Mouse (Mus musculus) naive thymus-derived CD4-positive, alpha-beta T cell, adult 2 months (primary cell): ENCODE results near the gene Synpo2l.
"Not testable (repeated sequence)": the region's sequence is repeated elsewhere in the genome, so short reads cannot be mapped to it uniquely, and the experiment has no call there.

ENCODE experiments used
- DNase-seq: peaks from one replicate; pipeline ENCODE4 v3.0.0-alpha.2; 2011; ENCODE audit warnings: low read depth

Synpo2l gene

DNA sequence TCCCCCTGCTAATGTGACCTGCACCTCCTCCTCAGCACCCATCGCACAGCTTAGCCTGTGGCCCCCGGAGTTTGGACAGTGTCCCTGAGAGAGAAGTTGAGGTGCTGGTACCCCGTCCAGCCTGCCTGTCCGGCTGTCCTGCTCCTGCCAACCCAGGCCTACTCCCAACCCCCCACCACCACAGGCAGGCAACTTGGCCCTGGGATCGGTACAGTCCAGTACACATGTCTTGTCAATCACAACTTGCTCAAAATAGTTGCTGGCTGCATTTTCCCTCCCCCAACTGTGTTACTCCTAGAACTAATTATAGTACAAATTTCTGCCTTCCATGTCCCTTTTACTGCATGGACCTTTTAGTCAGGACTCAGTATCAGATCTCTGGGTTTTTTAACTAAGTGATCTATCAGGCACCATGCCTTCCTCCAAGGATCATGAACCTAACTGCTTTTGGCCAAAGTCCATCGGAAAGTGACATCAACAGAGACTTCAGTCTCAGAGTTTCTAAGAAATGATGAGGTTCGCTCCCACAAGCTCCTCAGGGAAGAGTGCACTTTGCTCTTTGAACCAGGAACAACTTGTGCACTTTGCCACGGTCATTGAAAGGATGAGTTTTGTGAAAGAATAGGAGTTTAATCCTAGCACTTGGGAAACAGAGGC lies at the start of gene Synpo2l:
Synpo2l (minus strand) TSS at position 201 of the 657 bp plus-strand sequence.
- no peak for DNase-seq

DNA sequence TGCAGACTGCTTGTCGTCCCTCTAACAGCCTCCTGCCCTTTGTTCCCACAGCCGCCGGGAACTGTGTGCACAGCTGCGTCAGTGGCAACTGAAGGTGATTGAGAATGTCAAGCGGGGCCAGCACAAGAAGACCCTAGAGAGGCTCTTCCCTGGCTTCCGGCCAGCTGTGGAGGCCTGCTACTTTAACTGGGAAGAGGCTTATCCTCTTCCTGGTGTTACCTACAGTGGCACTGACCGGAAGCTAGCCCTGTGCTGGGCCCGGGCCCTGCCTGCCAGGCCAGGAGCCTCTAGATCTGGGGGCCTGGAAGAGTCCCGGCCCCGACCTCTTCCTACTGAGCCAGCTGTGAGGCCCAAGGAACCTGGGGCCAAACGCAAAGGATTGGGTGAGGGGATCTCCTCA lies 45.7 kb upstream of the Synpo2l start:
- no peak for DNase-seq

DNA sequence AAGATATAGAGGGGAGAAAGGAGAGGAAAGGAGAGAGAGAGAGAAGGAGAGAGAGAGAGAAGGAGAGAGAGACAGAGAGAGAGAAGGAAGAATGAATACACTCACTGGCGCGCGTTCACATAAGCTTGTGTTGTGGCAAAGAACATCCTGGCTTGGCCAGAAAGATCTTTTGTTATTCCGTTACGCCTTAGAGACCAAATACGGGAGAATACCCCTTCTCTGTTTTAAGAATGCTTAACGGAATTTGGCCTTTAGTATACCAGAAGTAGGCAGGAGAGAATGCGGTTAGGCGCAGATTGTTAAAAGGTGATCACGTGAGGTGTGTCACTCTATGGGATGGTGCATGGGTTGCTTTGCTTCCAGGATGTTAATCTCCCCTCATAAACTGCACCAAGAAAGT lies 40.1 kb upstream of the Synpo2l start:
- peak; percentile 77 for DNase-seq

DNA sequence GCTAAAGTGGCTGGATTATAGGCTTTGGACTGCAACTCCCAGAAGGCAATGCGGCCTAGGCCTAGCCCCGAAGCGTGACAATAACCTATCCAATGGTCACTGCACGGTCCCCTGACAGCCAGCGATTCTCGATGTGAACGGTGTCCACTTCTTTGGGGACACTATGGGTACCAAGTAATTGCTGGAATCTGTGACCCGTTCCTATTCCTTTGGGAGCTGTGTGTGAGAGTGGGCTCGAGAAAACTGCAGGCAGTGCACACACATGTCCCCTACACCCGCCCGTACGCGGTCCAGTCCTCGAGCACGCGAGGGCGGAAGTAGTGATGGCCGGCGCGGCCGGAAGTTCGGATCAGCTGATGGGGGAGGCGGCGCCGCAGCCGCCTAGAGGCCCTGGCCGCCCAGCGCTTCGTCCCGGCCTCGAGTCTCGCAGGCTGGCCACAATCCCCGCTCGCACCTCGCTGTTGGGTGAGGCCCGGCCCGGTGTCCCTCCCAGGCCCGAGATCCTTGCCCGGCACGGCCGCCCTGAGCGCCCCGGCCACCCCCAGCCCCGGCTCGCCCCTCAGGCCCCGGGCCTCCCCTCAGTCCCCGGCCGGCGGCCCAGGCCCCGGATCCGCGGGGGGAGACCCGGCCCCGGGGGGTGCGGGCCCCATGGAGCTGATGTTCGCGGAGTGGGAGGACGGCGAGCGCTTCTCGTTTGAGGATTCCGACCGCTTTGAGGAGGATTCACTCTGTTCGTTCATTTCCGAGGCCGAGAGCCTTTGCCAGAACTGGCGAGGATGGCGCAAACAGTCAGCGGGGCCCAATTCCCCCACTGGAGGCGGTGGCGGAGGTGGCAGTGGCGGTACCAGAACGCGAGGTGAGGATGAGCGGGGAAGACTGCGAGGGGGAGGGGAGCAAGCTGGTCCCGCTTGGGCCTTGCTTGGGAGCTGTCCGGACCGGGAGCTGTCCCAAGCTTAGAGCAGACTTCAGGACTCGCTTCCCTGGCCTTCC lies 39.3 kb upstream of the Synpo2l start, which contains the start of gene Zswim8:
Zswim8 (plus strand) TSS at position 352 of the 990 bp plus-strand sequence.
- DNase-seq: peak; percentile 74

DNA sequence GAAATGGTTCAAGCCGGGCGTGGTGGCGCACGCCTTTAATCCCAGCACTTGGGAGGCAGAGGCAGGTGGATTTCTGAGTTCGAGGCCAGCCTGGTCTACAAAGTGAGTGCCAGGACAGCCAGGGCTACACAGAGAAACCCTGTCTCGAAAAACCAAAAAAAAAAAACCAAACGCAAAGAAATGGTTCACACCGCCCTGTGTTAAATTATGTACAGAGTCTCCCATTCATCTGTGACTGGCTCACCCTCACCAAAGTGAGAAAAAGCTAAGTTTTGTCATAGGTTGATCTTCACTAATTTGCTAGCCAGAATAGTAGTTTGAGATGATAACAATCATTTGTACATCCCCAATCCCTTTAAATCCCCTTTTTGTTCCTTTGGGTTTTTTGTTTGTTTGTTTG lies 35.3 kb upstream of the Synpo2l start:
- not testable (repeated sequence) for DNase-seq

DNA sequence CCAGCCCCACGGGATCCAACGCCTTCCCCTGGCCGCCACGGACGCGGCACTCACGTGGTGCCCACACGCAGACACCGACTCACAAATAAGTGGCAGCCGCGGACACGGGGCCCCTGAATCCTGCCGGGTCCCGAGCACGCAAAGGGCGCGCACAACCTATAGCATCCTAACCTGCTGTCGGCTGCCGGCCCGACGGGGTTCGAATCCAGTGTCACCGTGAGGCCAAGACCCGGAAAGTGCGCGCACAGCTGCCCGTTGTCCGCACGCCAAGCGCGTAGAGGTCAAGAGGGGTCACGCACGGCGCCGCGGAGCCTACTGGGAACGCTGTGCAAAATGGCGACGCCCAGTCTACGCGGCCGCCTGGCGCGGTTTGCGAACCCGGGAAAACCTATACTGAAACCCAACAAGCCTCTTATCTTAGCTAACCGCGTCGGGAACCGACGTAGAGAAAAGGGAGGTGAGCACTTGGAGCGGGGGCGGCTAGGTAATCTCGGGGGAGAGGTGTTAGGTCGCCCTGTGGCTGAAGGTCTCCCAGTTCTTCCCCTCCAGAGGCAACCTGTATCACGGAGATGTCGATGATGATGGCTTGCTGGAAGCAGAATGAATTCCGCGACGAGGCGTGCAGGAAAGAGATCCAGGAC lies 34.7 kb upstream of the Synpo2l start, which contains the start of gene Chchd1:
Chchd1 (plus strand) TSS at position 266 of the 641 bp plus-strand sequence.
- peak; percentile 80 for DNase-seq

DNA sequence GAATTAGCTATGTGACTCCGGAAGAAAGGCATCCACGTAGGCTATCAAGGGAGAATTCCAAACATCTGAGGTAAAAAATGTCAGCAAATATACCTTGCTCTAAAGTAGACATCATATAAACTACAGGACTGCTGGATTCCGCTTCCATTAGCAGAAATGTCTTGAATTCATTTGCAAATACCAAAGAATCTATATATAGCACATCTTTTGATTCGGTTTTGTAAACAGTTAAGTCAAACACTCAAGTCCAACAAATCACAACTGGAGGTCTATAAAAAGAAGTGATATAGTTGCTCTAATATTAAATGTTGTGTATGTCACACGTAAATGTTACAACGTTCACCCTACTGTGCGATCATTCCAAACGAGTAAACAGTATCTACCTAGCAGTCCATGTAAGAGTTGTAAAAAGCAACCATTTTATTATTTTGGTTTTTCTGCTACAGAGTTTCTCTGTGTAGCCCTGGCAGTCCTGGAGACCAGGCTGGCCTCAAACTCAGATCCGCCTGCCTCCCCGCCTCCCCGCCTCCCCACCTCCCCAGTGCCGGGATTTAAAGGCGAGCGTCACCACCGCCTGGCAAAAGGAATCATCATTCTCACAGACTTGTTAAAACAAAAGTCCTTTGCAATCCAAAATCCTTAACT lies 34.1 kb upstream of the Synpo2l start:
- DNase-seq: peak; percentile 34

DNA sequence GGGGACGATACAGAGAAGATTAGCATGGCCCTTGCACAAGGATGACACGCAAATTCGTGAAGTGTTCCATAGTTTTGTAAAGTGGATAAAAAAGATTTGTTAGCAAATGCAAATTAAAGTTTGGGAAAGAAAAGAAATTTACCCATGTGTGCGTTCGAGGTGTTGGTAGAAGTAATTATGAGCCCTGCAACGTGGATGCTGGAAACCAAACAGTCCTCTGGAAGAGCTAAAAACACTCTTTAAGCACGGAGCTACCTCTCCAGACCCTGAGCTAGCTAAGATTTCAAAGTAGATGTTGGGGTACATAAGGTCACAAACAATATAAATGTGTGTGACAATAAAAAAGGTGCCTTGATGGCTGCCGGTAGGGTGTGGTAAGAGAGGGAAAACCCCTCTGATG lies 33.4 kb upstream of the Synpo2l start:
- DNase-seq: no peak

DNA sequence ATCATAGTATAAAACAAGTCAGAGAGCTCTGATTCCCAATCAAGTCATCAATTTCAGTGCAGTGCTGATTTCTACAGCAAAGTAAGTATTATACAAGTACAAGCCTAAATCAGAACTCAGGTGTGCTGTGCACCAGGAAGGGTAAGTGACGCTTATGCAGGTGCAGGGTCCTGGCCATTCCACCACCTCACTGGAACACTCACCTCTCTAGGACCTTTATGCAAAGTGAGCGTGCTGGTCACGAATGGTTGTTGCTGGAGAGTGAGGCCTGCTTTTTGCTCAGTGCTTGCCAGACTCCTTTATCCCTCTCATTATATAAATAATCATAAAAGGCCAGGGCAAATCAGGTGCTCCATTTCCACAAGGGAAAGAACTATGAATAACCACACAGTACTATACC lies 32.2 kb upstream of the Synpo2l start:
- no peak for DNase-seq

DNA sequence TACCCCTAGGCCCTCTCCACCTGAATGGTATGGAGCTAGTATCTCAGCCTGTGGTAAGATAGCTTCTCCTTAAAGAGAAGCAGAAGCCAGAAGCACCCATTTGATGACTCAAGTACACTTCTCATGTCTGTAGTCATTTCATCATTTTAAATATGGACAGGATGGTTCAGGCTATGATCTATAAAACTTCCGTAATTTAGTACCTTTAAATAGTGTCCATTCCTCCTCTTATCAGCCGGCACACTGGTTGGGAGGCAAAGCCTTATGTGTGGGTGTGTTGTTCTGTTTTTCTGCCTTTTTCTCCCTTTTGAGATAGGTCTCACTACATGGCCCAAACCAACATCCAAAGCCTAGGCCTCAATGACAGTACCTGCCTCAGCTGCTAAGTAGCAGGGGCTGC lies 30.4 kb upstream of the Synpo2l start:
- DNase-seq: no peak

DNA sequence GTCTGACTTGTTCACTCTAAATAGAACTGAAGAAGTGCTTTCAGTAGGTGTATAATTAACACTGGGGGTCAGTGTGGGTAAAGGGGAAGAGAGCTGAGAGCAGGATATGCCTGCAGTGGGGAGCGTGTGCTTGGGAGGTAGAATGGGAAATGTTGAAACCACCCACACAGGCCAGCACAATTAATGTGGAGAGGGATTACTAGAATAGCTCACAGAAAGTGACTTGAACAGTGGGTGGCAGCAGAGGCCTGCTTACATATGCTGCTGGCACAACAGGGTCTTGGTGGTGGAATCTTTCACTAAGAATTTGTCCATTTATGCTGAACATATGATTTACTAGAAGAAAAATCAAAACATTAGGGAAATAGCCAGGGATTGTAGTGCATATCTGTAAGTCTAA lies 28.8 kb upstream of the Synpo2l start:
- peak; percentile 63 for DNase-seq

DNA sequence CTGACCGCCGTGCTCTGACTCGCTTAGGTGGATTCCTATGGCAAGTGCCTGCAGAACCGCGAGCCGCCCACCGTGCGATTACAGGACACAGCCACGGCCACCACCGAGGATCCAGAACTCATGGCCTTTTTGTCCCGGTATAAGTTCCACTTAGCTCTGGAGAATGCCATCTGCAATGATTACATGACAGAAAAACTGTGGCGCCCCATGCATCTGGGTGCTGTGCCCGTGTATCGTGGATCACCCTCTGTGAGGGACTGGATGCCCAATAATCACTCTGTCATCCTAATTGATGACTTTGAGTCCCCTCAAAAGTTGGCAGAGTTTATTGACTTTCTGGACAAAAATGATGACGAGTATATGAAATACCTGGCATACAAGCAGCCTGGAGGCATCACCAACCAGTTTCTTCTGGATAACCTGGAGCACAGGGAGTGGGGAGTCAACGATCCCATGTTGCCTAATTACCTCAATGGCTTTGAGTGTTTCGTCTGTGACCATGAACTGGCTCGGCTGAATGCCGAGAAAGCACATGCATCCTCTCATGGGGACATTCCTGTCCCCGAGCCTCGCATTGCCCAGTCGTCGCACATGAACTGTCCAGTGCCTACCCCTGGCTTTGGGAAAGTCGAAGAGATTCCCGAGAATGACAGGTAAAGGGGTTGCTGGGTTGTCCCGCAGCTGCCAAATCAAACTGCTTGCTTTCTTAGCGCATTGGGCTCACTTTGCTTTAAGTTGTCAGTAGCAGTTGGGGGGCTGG lies 27.8 kb upstream of the Synpo2l start:
- no peak for DNase-seq

DNA sequence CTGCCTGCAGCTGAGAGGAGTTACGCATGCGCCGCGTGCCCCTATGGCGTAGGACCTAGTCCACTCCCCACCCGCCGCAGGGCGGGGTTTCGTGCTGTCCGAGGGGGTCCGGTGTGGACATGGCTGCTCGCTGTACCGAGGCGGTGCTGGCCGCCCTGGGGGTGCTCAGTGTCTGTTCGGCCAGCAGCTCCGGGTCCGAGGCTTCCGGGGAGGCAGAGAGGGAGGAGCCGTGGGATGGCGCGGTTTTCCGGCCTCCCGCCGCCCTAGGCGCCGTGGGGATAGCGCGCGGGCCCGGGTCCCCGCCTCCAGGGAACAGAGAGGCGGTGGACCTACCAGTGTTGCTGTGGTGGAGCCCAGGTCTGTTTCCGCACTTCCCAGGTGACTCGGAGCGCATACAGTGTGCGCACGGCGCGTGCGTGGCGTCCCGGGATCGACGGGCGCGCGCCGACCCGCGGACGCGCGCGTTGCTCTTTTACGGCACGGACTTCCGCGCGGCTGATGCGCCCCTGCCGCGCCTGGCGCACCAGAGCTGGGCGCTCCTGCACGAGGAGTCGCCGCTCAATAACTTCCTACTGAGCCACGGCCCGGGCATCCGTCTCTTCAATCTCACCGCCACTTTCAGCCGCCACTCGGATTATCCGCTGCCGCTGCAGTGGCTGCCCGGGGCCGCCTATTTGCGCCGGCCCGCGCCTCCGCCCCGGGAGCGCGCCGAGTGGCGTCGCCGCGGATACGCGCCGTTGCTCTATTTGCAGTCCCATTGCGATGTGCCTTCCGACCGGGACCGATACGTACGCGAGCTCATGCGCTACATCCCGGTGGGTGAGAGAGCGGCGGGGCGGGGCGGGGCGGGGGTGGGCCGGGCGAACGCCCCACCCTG lies 27.0 kb upstream of the Synpo2l start, which contains the start of gene Fut11:
Fut11 (plus strand) TSS at position 85 of the 877 bp plus-strand sequence.
- DNase-seq: peak; percentile 94

DNA sequence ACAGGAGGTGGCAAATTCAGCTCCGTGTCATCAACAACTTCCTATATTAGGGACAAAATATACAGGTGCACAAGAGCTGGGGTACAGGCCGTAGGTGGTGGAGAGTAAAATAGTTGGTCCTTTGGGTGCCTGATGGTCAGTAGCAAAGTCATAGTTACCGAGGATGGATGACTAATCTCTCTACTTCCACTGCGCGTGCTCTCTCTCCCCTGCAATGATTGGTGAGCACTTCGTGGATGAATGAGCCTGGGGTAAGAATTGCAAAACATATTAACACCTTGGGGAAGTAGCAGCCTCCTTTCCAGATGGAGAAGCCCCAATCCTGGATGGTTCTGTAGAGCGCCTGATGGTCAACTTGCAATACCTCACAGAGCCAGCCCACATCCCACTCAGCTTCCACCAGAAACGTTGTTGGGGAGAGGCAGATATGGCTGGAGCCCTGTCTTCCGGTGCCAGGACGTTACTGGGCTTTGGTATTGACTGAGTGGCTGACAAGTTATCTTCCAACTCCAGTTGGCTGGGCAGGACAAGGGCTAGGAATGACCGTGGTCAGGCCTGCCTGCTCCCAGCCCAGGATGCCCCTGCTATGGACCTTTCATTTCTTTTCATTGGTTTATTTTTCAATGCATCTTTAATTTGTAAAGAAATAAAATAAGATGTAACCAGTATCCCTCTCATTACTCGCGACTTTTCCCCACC lies 26.2 kb upstream of the Synpo2l start:
- peak; percentile 21 for DNase-seq

DNA sequence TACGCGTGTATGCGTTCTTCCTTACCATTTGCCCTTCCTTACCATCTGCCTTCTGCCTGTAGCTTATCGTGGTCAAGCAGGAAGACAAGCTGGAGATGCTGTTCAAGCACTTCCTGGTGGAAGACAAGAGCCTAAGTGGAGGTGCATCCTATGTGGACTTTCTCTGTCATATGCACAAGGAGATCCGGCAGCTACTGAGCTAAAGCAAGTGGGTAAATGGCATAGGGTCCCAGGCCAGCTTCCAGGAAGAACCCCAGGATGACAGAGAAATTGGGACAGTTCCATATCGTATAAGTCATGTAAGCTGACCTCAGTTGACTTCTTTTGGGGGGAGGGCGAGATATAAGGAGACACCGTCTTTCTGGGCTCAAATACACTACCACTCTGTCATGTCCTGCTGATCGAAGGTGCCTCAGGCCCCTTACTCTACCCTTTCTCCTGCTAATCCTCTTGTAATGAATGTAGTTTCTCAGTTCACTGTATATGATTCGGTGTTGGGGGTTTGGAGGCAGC lies 25.5 kb upstream of the Synpo2l start:
- DNase-seq: peak; percentile 22

DNA sequence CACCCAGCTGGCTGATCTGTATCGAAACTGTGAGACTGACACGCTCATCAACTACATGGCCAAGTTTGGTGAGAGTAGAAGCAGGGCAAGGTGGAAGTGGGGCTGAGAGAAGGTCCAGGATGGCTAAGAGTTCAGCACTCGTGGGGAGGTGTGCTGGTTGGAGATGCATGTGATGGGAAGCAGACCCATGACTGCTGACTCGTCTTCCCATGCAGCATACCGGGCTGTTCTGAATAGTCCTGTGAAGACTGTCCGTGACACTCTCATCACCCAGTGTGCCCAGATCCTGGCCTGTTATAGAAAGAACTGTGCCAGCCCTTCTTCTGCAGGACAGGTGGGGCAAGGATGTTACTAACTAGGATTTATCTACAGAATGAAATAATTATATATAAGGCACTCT lies 23.6 kb upstream of the Synpo2l start:
- DNase-seq: no peak

DNA sequence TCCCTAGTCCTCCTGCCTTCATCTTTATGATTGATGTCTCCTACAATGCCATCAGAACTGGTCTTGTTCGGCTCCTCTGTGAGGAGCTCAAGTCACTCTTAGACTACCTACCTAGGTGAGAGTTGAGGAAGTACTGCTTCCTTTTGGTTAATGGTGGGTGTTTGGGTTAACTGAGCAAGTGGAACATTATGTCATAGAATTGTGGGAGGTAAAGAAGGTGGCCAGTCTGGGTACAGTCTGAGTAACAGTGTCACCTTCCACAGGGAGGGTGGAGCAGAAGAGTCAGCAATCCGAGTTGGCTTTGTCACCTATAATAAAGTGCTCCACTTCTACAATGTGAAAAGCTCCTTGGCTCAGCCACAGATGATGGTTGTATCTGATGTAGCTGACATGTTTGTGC lies 20.9 kb upstream of the Synpo2l start:
- DNase-seq: no peak

DNA sequence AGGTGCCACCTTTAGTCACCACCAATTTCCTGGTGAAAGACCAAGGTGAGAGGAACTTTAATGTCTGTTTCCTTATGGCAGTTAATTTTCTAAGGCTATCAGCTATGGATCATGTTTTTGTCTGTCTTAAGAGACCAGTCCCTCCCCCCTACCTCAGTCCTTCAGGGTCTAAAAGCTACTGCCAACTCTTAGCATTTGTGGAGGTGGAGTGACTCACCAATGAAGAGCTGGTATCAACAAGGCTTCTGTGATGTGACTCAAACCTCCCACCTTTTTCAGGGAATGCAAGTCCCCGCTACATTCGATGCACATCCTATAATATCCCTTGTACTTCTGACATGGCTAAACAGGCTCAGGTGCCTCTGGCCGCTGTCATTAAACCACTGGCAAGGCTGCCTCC lies 18.4 kb upstream of the Synpo2l start:
- DNase-seq: no peak

DNA sequence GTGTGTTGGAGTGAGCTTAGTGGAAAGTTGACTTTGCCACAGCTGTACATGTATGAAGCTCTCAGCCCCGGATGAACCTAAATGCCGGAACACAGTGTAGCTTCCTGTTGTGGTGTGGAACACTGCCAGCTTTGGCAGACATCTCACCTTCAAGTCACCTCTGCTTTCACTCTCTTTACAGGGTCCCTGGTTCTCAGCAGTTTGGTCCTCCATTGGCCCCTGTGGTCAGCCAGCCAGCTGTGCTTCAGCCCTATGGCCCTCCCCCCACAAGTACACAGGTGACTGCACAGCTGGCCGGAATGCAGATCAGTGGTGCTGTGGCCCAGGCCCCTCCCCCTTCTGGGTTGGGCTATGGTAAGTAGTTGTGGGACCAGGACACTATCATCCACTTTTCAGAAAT lies 14.3 kb upstream of the Synpo2l start:
- DNase-seq: peak; percentile 90
